Mouse (Mus musculus) limb, embryonic 11.5 days (tissue): ENCODE results near the gene Dbn1. TPM values are rescaled to one million over a fixed set of nuclear protein-coding genes. Genes with fewer than 3 reads are reported as not detected.

Experiments used
- ATAC-seq: fragments of 200-750 bp; cut with Nextera tagmentation; 2 replicates; pipeline ENCODE4 v1.8.0; 2017; ENCODE audit warnings: low read depth; ENCODE audit not compliant: insufficient number of reproducible peaks, low FRiP score, low TSS enrichment
- DNase-seq: peaks from one replicate; pipeline ENCODE4 v3.0.0-alpha.2; 2015; ENCODE audit warnings: low spot score
- H3K27ac ChIP-seq: fragments of 300-500 bp; sonication (generic); replicated peaks from 2 replicates; pipeline ENCODE4 v1.5.1; 2014; ENCODE audit warnings: low read depth, mild to moderate bottlenecking, low read length
- H3K27me3 ChIP-seq: fragments of 300-500 bp; sonication (generic); 2 replicates; pipeline ENCODE4 v1.6.1; 2014; ENCODE audit warnings: mild to moderate bottlenecking, low read length, mixed read lengths; ENCODE audit not compliant: control insufficient read depth, insufficient read depth
- H3K36me3 ChIP-seq: fragments of 300-500 bp; sonication (generic); 2 replicates; pipeline ENCODE4 v1.6.1; 2014; ENCODE audit warnings: mild to moderate bottlenecking, low read length, moderate library complexity, mixed read lengths; ENCODE audit not compliant: control insufficient read depth, insufficient read depth
- H3K4me1 ChIP-seq: fragments of 300-500 bp; sonication (generic); 2 replicates; pipeline ENCODE4 v1.6.1; 2014; ENCODE audit warnings: low read length, mixed read lengths; ENCODE audit not compliant: control insufficient read depth, insufficient read depth
- H3K4me2 ChIP-seq: fragments of 300-500 bp; sonication (generic); 2 replicates; pipeline ENCODE4 v1.6.1; 2014; ENCODE audit warnings: low read depth, mild to moderate bottlenecking, moderate library complexity; ENCODE audit not compliant: severe bottlenecking
- H3K4me3 ChIP-seq: fragments of 300-500 bp; sonication (generic); 2 replicates; pipeline ENCODE4 v1.5.1; 2014; ENCODE audit warnings: low read depth, low read length
- H3K9ac ChIP-seq: fragments of 300-500 bp; sonication (generic); 2 replicates; pipeline ENCODE4 v1.6.1; 2014; ENCODE audit warnings: mild to moderate bottlenecking, low read length
- H3K9me3 ChIP-seq: fragments of 300-500 bp; sonication (generic); 2 replicates; pipeline ENCODE4 v1.6.1; 2016; ENCODE audit warnings: low read length; ENCODE audit not compliant: control insufficient read depth
- WGBS: fragments of 180-500 bp; shearing (Covaris S2); extraction: QIAGEN DNeasy Blood & Tissue Kit; methylation state at CpG from one replicate; pipeline ENCODE4 v1.1.7; 2014; 5-methylcytosine and 5-hydroxymethylcytosine counted together
- polyA plus RNA-seq: library from polyadenylated mRNA; unstranded; fragments of >200 nt; fragmentation: Nextera tagmentation; extraction: Ambion mirVana; gene quantifications from 2 replicates; pipeline ENCODE4 v1.2.1, GENCODE M21; 2014

Gene Dbn1
- polyA plus RNA-seq, 1 experiment from 2014 or later, result 299 TPM

- peaks cover 10% of the 10 kb centered on the region; the same call in 1 of the 2 replicates for H3K36me3 ChIP-seq
- peak overlapping the region; percentile 98 for H3K4me2 ChIP-seq
- ATAC-seq, result peak; percentile 55
- under 1% methylated on average over 29 of the region's 29 CpGs for whole genome bisulfite sequencing
- H3K9me3 ChIP-seq, result no peaks in the 10 kb centered on the region
- no peaks in the 10 kb centered on the region for H3K27me3 ChIP-seq
- H3K27ac ChIP-seq, result peak overlapping the region; percentile 89
- peak; percentile 74 for DNase-seq
- H3K4me3 ChIP-seq, result peak overlapping the region; percentile 100
- peaks cover 37% of the 10 kb centered on the region for H3K4me1 ChIP-seq
- H3K9ac ChIP-seq, result peak overlapping the region; percentile 100
These were observed 864 bp downstream of the Dbn1 start for GRCm38 (mm10) chr13:55486916-55487577.

- DNase-seq (peak; percentile 43), ATAC-seq (0 out of 2 replicates have a peak, but pooled peaks have one; percentile 5)
- H3K9me3 ChIP-seq, result no peaks in the 10 kb centered on the region
- H3K4me1 ChIP-seq, result peaks cover 37% of the 10 kb centered on the region
- WGBS, result 40% methylated on average over 14 of the region's 14 CpGs
- peak overlapping the region; percentile 100 for H3K9ac ChIP-seq
- peak overlapping the region; percentile 98 for H3K4me2 ChIP-seq
- peaks cover 14% of the 10 kb centered on the region; the same call in 1 of the 2 replicates for H3K36me3 ChIP-seq
- H3K4me3 ChIP-seq, result peak overlapping the region; percentile 100
- H3K27ac ChIP-seq, result no peak overlapping the region
- H3K27me3 ChIP-seq, result no peaks in the 10 kb centered on the region
These were observed 1.7 kb downstream of the Dbn1 start for GRCm38 (mm10) chr13:55486029-55486794.

GRCm38 (mm10) chr13:55484520-55485088, 3.3 kb downstream of the Dbn1 start:
- Histone ChIP-seq H3K9ac (peak overlapping the region; percentile 37), H3K9me3 (no peaks in the 10 kb centered on the region), H3K36me3 (peaks cover 28% of the 10 kb centered on the region), H3K27me3 (no peaks in the 10 kb centered on the region), H3K4me3 (peak overlapping the region; percentile 6; the same call in 1 of the 2 replicates), H3K4me2 (peak overlapping the region; percentile 34), H3K27ac (no peak overlapping the region), H3K4me1 (peaks cover 37% of the 10 kb centered on the region)
- DNase-seq (no peak), ATAC-seq (no peak)
- WGBS, result 22% methylated on average over 7 of the region's 7 CpGs

- ATAC-seq, result no peak
- H3K27ac ChIP-seq, result no peak overlapping the region
- peak; percentile 46 for DNase-seq
These were observed 4.3 kb downstream of the Dbn1 start for GRCm38 (mm10) chr13:55483593-55483992.

GRCm38 (mm10) chr13:55483071-55483470, 4.8 kb downstream of the Dbn1 start:
- Histone ChIP-seq H3K4me1 (peaks cover 34% of the 10 kb centered on the region), H3K4me2 (no peak overlapping the region), H3K9ac (no peak overlapping the region), H3K27ac (no peak overlapping the region), H3K9me3 (no peaks in the 10 kb centered on the region), H3K4me3 (no peak overlapping the region), H3K27me3 (no peaks in the 10 kb centered on the region), H3K36me3 (peaks cover 38% of the 10 kb centered on the region)
- ATAC-seq (no peak), DNase-seq (no peak)
- 66% methylated on average over 9 of the region's 9 CpGs for WGBS

More at GRCm38 (mm10) chr13:55483593-55483992, 4.3 kb downstream of the Dbn1 start:
- no peak overlapping the region for H3K4me3 ChIP-seq
- no peaks in the 10 kb centered on the region for H3K9me3 ChIP-seq
- no peaks in the 10 kb centered on the region for H3K27me3 ChIP-seq
- WGBS, result 72% methylated on average over 15 of the region's 15 CpGs
- H3K36me3 ChIP-seq, result peaks cover 38% of the 10 kb centered on the region
- H3K4me2 ChIP-seq, result no peak overlapping the region
- no peak overlapping the region for H3K9ac ChIP-seq
- peaks cover 37% of the 10 kb centered on the region for H3K4me1 ChIP-seq

GRCm38 (mm10) chr13:55482542-55482941, 5.4 kb downstream of the Dbn1 start:
- DNase-seq (no peak), ATAC-seq (no peak)
- H3K36me3 ChIP-seq, result peaks cover 38% of the 10 kb centered on the region
- no peak overlapping the region for H3K27ac ChIP-seq
- no peaks in the 10 kb centered on the region for H3K27me3 ChIP-seq
- H3K4me2 ChIP-seq, result no peak overlapping the region
- no peaks in the 10 kb centered on the region for H3K9me3 ChIP-seq
- WGBS, result 86% methylated on average over 7 of the region's 7 CpGs
- no peak overlapping the region for H3K9ac ChIP-seq
- no peak overlapping the region for H3K4me3 ChIP-seq
- H3K4me1 ChIP-seq, result peaks cover 34% of the 10 kb centered on the region

GRCm38 (mm10) chr13:55479929-55480328, 8.0 kb downstream of the Dbn1 start:
- no peaks in the 10 kb centered on the region for H3K9me3 ChIP-seq
- H3K4me3 ChIP-seq, result no peak overlapping the region
- ATAC-seq (no peak), DNase-seq (no peak)
- peaks cover 52% of the 10 kb centered on the region for H3K36me3 ChIP-seq
- H3K27ac ChIP-seq, result no peak overlapping the region
- H3K27me3 ChIP-seq, result no peaks in the 10 kb centered on the region
- H3K4me1 ChIP-seq, result peaks cover 15% of the 10 kb centered on the region
- no peak overlapping the region for H3K4me2 ChIP-seq
- no peak overlapping the region for H3K9ac ChIP-seq

GRCm38 (mm10) chr13:55479008-55479407, 8.9 kb downstream of the Dbn1 start:
- Histone ChIP-seq H3K4me1 (peaks cover 6% of the 10 kb centered on the region; the same call in 1 of the 2 replicates), H3K9me3 (no peaks in the 10 kb centered on the region), H3K4me3 (no peak overlapping the region), H3K4me2 (no peak overlapping the region), H3K27ac (no peak overlapping the region), H3K36me3 (peaks cover 57% of the 10 kb centered on the region), H3K27me3 (no peaks in the 10 kb centered on the region), H3K9ac (no peak overlapping the region)
- no peak for ATAC-seq
- no peak for DNase-seq
- WGBS, result 89% methylated on average over 7 of the region's 7 CpGs
